Mouse (Mus musculus): ENCODE measurements at regions not wholly inside any gene's neighbourhood (a gene's known extent, or its start where the extent isn't known, plus 50 kb on each side); places are given as distances from the start of the nearest gene placed in this dataset.

DNA sequence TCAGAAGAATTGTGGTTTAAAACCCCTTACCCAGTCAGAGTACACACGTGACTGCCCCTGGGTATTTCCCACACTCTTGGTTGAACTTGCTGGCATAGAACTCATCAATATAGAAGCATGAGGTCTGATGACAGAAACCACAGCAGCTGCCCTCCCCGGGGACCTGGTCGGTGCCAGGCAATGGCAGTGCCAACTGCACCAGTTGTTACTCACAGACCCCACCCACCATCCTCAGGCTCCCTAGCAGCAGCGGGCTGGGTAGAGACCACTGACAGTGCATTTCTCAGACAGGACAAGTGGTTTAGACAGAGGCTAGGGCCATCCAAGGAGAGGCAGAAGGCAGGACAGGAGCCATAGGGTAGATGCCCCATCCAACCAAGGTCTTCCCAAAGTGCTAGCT is 144.7 kb upstream of the Lhx5 start:
- Histone ChIP-seq H3K4me1 (peaks cover 60% of the 10 kb centered on the region), H3K27me3 (ENCODE audit: low read depth, poor library complexity, severe bottlenecking) (peaks cover 97% of the 10 kb centered on the region), H3K36me3 (no peaks in the 10 kb centered on the region), H3K9me3 (replicated peaks) (peaks cover 13% of the 10 kb centered on the region), H3K4me3 (no peak overlapping the region), H3K27ac (replicated peaks) (peak overlapping the region; percentile 73; the same call in 1 of the 2 replicates)
- WGBS, result 77% methylated on average over 4 of the region's 4 CpGs
- DNase-seq (ENCODE audit: low spot score), result no peak

DNA sequence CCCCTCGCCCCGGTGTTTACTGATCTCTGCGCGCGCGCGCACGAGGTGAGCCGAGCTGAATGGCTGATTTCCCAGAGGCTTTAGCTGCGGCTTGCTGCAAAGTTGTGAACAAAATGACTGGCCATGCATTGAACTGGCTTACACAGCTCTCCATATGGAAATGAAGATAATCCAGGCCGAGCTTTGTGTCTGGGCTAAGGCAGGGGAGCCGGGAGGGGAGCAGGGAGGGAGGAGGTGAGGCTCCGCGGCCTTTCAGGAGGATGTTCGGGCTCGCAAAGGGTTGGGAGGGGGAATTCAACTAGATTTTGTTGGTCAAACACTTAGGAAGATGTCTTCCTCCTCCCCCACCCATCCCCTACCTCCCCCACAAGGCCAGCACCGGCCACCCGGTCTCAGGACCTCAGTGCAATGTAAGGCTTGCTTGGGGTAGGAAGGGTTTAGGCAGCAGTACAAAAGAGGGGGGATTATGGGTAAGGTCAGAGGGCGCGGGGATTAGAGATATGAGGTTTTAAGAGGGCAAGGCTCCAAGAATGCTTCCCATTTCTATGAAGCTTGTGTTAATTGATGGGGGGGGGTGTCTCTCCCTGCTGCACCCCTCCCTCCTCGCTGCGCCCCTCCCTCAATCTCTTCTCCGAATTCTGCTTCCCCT is 143.3 kb upstream of the Lhx5 start:
- peak overlapping the region; percentile 26 for H3K4me3 ChIP-seq
- 2% methylated on average over 23 of the region's 23 CpGs for WGBS
- H3K27me3 ChIP-seq (ENCODE audit: low read depth, poor library complexity, severe bottlenecking), result peaks cover 97% of the 10 kb centered on the region
- peak overlapping the region; percentile 80 for H3K27ac ChIP-seq (replicated peaks)
- peaks cover 13% of the 10 kb centered on the region for H3K9me3 ChIP-seq (replicated peaks)
- DNase-seq (ENCODE audit: low spot score), result peak; percentile 92
- H3K36me3 ChIP-seq, result no peaks in the 10 kb centered on the region
- peaks cover 53% of the 10 kb centered on the region for H3K4me1 ChIP-seq

DNA sequence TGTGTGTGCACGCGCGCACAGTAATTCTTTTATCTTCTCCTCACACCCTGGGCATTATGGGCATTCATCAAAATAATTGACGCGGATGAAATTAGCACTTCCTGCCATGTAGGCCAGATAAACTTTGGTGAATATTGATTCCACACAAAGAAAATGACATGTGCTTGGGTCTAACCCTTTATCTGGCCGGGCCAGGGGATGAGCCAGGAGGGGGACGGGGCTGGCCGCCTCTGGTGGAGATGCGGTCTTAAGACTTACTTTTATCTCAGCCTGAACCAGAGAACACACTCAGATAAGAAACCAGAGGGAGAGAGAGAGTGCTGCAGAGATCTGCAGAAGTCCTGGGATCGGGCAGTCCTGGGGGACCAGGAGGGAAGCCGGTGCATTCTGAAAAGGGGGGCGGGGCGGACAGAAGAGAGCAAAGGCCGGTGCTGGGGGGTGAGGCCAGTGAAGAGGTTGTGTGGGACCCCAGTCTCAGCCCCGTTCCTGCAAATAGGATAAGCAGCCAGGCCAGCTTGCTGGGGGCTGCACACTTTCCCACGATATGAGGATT is 136.9 kb upstream of the Lhx5 start:
- Histone ChIP-seq H3K9me3 (replicated peaks) (peaks cover 12% of the 10 kb centered on the region), H3K4me3 (no peak overlapping the region), H3K4me1 (peaks cover 25% of the 10 kb centered on the region), H3K27me3 (ENCODE audit: low read depth, poor library complexity, severe bottlenecking) (peaks cover 98% of the 10 kb centered on the region), H3K36me3 (no peaks in the 10 kb centered on the region), H3K27ac (replicated peaks) (peak overlapping the region; percentile 59)
- WGBS, result 37% methylated on average over 16 of the region's 16 CpGs
- DNase-seq (ENCODE audit: low spot score), result no peak

DNA sequence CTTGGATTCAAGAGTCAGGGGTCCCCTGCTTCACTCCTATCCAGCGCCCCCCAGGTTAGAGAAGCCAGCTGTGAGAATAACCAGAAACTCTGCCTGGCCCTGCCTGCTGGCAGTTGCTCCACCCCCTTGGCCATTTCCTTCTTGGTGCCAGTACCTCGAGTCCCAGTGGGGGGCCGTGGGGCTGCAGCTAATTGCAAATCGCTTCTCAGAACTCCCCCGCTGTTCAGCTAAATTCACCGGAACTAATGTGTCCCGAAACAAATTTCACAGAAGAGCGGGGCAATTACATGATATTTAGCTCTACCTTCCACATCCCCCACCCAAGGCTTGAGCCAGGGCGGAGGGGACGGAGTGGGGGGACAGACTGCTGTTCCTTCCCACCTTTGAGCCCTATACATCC is 134.3 kb upstream of the Lhx5 start:
- peaks cover 98% of the 10 kb centered on the region for H3K27me3 ChIP-seq (ENCODE audit: low read depth, poor library complexity, severe bottlenecking)
- H3K4me3 ChIP-seq, result no peak overlapping the region
- peaks cover 50% of the 10 kb centered on the region for H3K4me1 ChIP-seq
- 11% methylated on average over 10 of the region's 10 CpGs for WGBS
- DNase-seq (ENCODE audit: low spot score), result no peak
- no peaks in the 10 kb centered on the region for H3K9me3 ChIP-seq (replicated peaks)
- H3K36me3 ChIP-seq, result no peaks in the 10 kb centered on the region
- H3K27ac ChIP-seq (replicated peaks), result no peak overlapping the region

DNA sequence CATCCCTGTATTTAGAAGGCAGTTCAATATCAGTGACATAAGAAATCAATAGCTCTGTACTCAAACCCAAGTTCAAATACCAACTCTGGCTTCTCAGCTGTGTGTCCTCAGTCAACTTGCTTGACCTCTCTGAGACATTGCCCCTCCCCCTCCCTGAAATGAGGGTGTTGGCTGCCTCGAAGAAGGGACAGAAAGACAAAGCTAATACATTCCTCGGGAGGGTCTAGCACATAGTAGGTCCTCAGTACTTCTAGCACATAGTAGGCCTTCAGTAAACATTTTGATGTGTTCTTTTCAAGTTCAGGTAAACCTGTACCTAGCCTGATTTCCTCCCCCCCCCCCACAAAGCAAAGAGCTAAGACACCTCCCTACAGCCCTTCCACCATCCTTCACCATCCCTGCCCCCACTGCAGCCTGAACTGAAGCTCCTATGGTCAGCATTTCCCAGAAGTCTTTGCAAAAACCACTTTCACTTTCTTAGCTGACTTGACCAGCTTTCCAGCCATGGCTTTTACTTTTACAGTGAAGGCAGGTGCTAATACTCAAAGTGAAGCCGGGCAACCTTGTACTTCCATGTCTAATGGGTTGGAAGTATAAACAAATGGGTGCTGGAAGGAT is 133.7 kb upstream of the Lhx5 start:
- DNase-seq (ENCODE audit: low spot score), result no peak
- H3K36me3 ChIP-seq, result no peaks in the 10 kb centered on the region
- peaks cover 98% of the 10 kb centered on the region for H3K27me3 ChIP-seq (ENCODE audit: low read depth, poor library complexity, severe bottlenecking)
- H3K4me1 ChIP-seq, result peaks cover 56% of the 10 kb centered on the region
- 68% methylated on average over 3 of the region's 3 CpGs for WGBS
- H3K4me3 ChIP-seq, result no peak overlapping the region
- no peak overlapping the region for H3K27ac ChIP-seq (replicated peaks)
- H3K9me3 ChIP-seq (replicated peaks), result no peaks in the 10 kb centered on the region

DNA sequence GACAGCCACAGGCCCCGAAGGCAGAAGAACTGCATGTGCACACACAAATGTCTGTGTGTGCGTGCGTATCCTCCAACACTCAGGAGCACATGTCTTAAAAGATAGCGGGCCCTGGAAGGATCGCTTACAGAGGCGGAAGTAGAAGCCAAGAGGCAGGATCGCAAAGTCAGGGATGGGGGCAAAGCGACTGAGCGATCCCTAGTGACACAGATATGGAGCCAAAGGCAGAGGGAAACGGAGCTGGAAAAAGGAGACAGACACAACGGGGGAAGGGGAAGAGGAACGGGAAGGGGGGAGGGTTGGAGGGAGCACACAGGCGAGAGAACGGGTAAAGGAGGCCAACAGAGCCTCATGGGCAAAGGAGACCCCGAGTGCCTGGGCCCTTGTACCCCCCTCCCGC is 129.8 kb upstream of the Lhx5 start:
- no peaks in the 10 kb centered on the region for H3K36me3 ChIP-seq
- no peak for DNase-seq (ENCODE audit: low spot score)
- peak overlapping the region; percentile 50 for H3K4me3 ChIP-seq
- H3K27ac ChIP-seq (replicated peaks), result peak overlapping the region; percentile 86
- WGBS, result 3% methylated on average over 16 of the region's 16 CpGs
- H3K9me3 ChIP-seq (replicated peaks), result no peaks in the 10 kb centered on the region
- H3K27me3 ChIP-seq (ENCODE audit: low read depth, poor library complexity, severe bottlenecking), result peaks cover 100% of the 10 kb centered on the region
- H3K4me1 ChIP-seq, result peaks cover 58% of the 10 kb centered on the region

DNA sequence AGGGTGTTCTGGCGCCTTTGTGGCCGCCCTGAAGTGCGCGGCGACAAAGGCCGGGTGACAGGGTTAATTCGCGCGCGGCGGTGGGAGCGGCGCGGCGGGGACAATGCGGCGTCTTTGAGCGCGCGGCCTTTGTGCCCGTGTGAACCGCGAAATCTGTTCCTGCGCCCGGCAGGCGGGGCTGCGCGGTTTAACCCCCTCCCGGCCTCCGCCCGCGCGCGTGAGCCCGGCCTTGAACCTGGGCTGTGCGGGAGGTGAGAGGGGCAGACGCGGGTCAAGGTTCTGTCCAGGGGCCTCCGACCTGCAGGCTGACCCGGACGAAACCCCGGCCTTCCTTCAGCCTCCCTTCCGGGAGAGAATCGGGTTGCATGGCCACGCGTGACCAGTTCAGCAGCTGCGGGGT is 129.2 kb upstream of the Lhx5 start:
- Histone ChIP-seq H3K9me3 (replicated peaks) (no peaks in the 10 kb centered on the region), H3K27ac (replicated peaks) (peak overlapping the region; percentile 86), H3K4me3 (peak overlapping the region; percentile 50), H3K27me3 (ENCODE audit: low read depth, poor library complexity, severe bottlenecking) (peaks cover 100% of the 10 kb centered on the region), H3K4me1 (peaks cover 51% of the 10 kb centered on the region), H3K36me3 (no peaks in the 10 kb centered on the region)
- peak; percentile 61 for DNase-seq (ENCODE audit: low spot score)
- 1% methylated on average over 47 of the region's 47 CpGs for WGBS

DNA sequence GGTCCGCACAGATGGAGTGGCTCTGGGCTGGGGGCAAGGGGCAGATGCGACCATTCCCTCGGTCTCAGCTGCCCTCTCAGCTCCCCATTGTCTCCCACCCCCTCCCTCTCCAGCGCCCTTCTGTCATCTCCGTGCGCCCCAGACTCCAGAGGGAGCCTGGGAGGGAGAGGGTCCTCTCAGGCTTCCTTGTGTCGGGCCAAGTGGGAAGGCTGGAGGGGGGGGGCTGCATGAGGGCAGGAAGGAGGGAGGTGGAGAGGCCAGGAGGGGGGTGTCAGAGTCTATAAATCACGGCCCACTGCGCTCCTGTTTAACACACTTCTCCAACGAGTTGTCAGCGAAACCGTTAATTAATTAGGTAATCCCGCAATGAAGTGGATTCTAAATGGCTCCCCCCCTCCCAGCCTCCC is 127.2 kb upstream of the Lhx5 start:
- Histone ChIP-seq H3K27ac (replicated peaks) (peak overlapping the region; percentile 63), H3K4me3 (peak overlapping the region; percentile 5; the same call in 1 of the 2 replicates)
- 28% methylated on average over 13 of the region's 13 CpGs for WGBS

DNA sequence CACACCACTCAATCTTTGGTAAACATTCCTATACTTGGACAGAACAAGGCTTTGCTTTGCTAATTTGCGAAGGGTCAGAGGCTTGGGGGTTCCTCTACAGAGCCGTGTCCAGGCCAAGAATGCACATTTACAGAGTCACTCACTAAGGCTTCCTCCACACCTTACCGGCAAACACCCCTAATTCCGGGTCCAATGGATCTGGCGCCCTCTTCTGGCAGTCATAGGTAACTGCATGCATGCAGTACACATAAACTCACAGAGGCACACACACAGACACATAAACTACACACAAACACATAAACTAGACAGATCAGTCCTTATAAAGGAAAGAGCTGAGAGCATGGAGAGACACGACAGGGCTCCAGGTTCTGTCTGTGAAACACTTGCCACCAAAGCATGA is 119.2 kb upstream of the Lhx5 start:
- Histone ChIP-seq H3K27ac (replicated peaks) (no peak overlapping the region), H3K9me3 (replicated peaks) (peaks cover 8% of the 10 kb centered on the region), H3K4me1 (peaks cover 12% of the 10 kb centered on the region; the same call in 1 of the 2 replicates), H3K4me3 (no peak overlapping the region), H3K27me3 (ENCODE audit: low read depth, poor library complexity, severe bottlenecking) (peaks cover 95% of the 10 kb centered on the region), H3K36me3 (no peaks in the 10 kb centered on the region)
- 89% methylated on average over 6 of the region's 6 CpGs for WGBS
- no peak for DNase-seq (ENCODE audit: low spot score)

More for the DNA sequence above, 127.2 kb upstream of the Lhx5 start:
- Histone ChIP-seq H3K27me3 (ENCODE audit: low read depth, poor library complexity, severe bottlenecking) (peaks cover 96% of the 10 kb centered on the region), H3K4me1 (peaks cover 46% of the 10 kb centered on the region), H3K9me3 (replicated peaks) (no peaks in the 10 kb centered on the region), H3K36me3 (no peaks in the 10 kb centered on the region)
- no peak for DNase-seq (ENCODE audit: low spot score)

DNA sequence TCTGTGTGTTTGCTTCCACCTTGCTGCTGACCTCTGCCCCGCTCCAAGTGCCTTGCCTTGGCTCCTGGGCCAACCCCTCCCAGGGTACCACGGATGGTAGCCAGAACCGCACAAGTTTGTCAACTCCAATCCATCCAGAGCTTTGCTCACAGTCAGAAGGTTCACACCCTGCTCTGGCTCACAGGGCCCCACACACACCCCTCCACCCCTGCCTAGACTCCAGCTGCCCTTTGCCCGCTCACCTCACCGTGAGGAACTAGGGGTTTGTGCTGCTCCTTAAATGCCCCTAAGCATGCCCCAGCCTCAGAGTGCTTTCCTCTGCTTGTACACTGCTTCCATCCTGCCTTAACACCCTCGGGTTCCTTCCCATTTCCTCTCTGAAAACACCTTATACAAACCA is 117.5 kb upstream of the Lhx5 start:
- Histone ChIP-seq H3K27ac (replicated peaks) (no peak overlapping the region; the same call in 1 of the 2 replicates), H3K4me3 (no peak overlapping the region), H3K4me1 (peaks cover 12% of the 10 kb centered on the region; the same call in 1 of the 2 replicates), H3K9me3 (replicated peaks) (peaks cover 8% of the 10 kb centered on the region), H3K36me3 (no peaks in the 10 kb centered on the region), H3K27me3 (ENCODE audit: low read depth, poor library complexity, severe bottlenecking) (peaks cover 99% of the 10 kb centered on the region)
- no peak for DNase-seq (ENCODE audit: low spot score)
- WGBS, result 87% methylated on average over 6 of the region's 6 CpGs

DNA sequence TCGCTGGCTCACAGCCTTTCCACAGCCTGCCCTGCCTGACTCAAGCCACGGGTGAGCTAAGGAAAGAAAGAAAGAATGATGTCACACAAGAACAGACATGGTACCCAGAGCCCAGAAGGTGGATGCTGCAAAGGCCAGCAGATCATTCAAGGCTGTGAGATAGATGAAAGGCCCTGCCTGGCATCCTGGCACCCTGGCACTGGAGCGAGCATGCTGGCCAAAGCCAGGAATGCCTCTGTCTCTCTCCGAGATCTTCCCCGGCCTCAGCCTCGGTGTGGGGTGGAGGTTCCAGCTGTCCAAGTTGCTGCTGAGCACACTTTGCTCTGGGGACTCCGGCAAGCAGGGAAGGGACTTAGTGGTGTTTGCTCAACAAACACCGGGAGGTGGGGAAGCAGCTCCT is 116.4 kb upstream of the Lhx5 start:
- 59% methylated on average over 8 of the region's 8 CpGs for WGBS

DNA sequence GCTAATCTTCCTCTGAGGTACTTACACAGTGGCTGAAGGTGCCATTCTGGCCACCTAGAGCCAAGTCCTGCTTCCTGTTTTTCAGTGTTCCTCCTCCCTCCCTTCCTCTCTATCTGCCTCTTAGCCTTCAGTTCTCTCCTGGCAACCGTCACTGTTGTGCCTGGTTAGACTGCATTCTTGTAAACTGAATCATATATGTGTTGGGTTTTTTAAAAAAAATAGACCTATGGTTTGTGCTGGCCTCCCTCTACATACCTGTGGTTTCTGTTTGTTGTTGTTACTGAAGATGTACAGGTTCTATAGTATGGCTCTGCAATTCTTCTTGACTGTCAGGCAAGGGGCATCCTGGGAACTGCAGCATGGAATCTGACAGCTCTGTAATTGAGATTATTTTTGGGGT is 112.5 kb upstream of the Lhx5 start:
- H3K4me3 ChIP-seq, result no peak overlapping the region
- H3K27me3 ChIP-seq (ENCODE audit: low read depth, poor library complexity, severe bottlenecking), result peaks cover 100% of the 10 kb centered on the region
- no peak overlapping the region for H3K27ac ChIP-seq (replicated peaks)
- H3K36me3 ChIP-seq, result no peaks in the 10 kb centered on the region
- DNase-seq (ENCODE audit: low spot score), result no peak
- WGBS, result 69% methylated on average over 1 of the region's 1 CpGs
- H3K9me3 ChIP-seq (replicated peaks), result peaks cover 1% of the 10 kb centered on the region; the same call in 1 of the 2 replicates
- peaks cover 36% of the 10 kb centered on the region for H3K4me1 ChIP-seq

More for the DNA sequence above, 116.4 kb upstream of the Lhx5 start:
- Histone ChIP-seq H3K27ac (replicated peaks) (0 out of 2 replicates have a peak overlapping the region, but pooled peaks have one; percentile 6), H3K9me3 (replicated peaks) (peaks cover 8% of the 10 kb centered on the region), H3K4me3 (no peak overlapping the region), H3K36me3 (no peaks in the 10 kb centered on the region), H3K27me3 (ENCODE audit: low read depth, poor library complexity, severe bottlenecking) (peaks cover 100% of the 10 kb centered on the region), H3K4me1 (peaks cover 12% of the 10 kb centered on the region; the same call in 1 of the 2 replicates)
- no peak for DNase-seq (ENCODE audit: low spot score)

Measured in midbrain, embryonic 10.5 days (tissue).